Mouse (Mus musculus): ENCODE results near the gene Ptma.

- TF ChIP-seq CTCF (IDR thresholded peaks at IDR 0.05) (no peak), EP300 (IDR thresholded peaks at IDR 0.05) (no peak)
Measured at GRCm38 (mm10) chr1:86502221-86503048, 24.1 kb upstream of the Ptma start.

All from lung, postnatal 0 days (tissue).